Mouse (Mus musculus): Measurements from ENCODE around the gene Dock3. TPM values are rescaled to one million over a fixed set of nuclear protein-coding genes. Genes with fewer than 3 reads are reported as not detected.

The Dock3 gene
- polyA plus RNA-seq, 1 experiment = 0.40 TPM

DNA sequence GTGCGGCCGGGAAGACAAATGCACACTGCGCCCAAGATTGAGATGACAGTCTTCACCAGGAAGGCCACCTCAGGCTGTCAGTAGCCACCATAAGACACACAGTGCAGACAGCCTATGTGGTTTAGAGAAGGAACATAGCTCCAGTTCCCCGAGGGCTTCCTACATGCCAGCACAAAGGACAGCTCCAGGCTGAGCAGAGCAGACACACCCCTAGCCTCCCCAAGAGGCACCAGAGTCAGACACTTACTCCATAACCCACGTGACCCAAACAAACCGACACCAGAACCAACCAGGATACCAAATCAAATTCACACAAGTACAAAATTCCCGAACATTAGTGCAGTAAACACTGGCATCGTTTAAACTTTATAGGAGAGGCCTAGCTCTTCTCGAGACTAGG, 342.4 kb downstream of the Dock3 start:
- Histone ChIP-seq H3K36me3 (ENCODE audit: control insufficient read depth, insufficient read depth) (peaks cover 5% of the 10 kb centered on the region), H3K79me2 (ENCODE audit: control insufficient read depth, insufficient read depth) (peaks cover 38% of the 10 kb centered on the region), H3K27me3 (ENCODE audit: control insufficient read depth, insufficient read depth, insufficient read length) (no peaks in the 10 kb centered on the region), H3K4me3 (no peak overlapping the region), H3ac (ENCODE audit: control insufficient read depth, insufficient read length) (no peak overlapping the region), H3K4me2 (ENCODE audit: low read depth) (no peak overlapping the region)
- peak; percentile 33 for TF ChIP-seq REST (IDR thresholded peaks at IDR 0.05; ENCODE audit: insufficient read depth, insufficient read length)
- no peak for TF ChIP-seq POLR2A (IDR thresholded peaks at IDR 0.05; ENCODE audit: insufficient read length, low read depth)

DNA sequence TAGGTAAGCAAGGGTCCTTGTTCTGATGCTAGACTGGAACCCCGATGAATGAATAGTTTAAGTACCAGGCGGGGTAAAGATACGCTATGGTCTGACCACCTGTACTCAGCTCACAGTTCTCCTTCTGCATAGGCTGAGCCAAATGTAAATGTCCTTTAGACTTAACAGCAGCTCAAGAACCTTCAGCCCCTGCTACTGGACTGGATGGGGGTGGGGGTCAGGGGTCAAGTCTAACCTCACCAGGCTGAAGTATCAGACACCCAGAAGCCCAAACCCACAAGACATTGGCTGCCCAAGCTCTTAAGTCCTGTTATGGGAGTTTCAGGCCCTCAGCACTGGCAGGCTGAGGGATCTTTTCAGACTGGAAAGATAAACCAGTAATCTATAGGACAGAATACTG, 343.4 kb downstream of the Dock3 start:
- Histone ChIP-seq H3K36me3 (ENCODE audit: control insufficient read depth, insufficient read depth) (peaks cover 5% of the 10 kb centered on the region), H3K4me3 (no peak overlapping the region)
- no peak for TF ChIP-seq POLR2A (IDR thresholded peaks at IDR 0.05; ENCODE audit: insufficient read length, low read depth)
- TF ChIP-seq TCF3 (IDR thresholded peaks at IDR 0.05; ENCODE audit: insufficient read length, low read depth) = no peak
- TF ChIP-seq POLR2AphosphoS2 (IDR thresholded peaks at IDR 0.05; ENCODE audit: insufficient read length, low read depth) = peak; percentile 17

DNA sequence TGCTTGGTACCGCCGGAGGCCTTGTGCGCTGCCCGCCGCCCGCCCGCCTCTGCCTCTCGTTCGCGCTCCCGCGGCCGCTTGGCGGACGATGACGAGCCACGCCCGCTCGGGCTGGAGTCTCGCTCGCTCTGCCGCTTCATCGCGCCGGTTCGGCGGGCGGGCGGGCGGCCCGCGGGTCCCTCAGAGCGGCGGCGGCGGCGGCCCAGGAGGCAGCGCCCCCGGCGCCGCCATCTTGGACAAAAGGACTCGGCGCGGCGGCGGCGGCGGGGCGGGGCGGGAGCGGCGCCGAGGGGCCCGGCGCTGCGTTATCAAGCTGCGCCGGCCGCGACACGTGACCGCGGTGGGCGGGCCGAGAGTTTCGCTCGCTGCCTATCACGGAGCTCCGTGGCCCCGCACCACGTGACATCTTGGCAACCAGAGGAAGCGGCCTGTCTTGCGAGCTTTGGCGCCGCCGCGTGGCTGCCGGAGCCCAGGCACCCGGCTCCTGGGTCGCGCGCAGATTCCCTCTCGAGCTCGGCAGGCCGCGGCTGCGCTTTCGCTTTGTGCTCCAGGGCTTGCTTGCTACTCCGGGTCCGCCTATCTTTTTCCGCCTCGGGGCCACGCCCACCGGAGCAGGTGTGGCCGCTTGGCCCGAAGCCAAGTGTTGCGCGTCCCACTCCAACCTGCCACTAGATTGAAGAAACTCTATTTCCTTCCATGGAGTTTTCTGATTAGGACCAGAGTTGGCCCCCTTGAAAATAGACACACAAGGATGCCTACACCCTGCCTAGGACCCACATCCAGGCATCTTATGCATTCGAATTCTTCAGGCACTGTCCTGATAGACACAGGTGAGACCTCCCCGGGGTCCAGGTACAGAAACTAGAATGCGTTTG, 344.6 kb downstream of the Dock3 start, which contains the start of gene Rbm15b:
Rbm15b (minus strand) TSS at position 601 of the 875 bp plus-strand sequence.
- peak within 1 kb of the TSS; percentile 77 for H3K4me2 ChIP-seq (ENCODE audit: low read depth)
- peak within 1 kb of the TSS; percentile 35 for H3K4me3 ChIP-seq
- H3ac ChIP-seq (ENCODE audit: control insufficient read depth, insufficient read length) = peak within 1 kb of the TSS; percentile 98
- H3K79me2 ChIP-seq (ENCODE audit: control insufficient read depth, insufficient read depth) = peaks cover 53% of the 10 kb centered on the region
- H3K27me3 ChIP-seq (ENCODE audit: control insufficient read depth, insufficient read depth, insufficient read length) = no peaks in the 10 kb centered on the region
- TF ChIP-seq SRF (IDR thresholded peaks at IDR 0.05; ENCODE audit: control insufficient read depth, insufficient read length, low read depth) (no peak), MAX (IDR thresholded peaks at IDR 0.05; ENCODE audit: low read depth) (no peak), POLR2AphosphoS2 (IDR thresholded peaks at IDR 0.05; ENCODE audit: insufficient read length, low read depth) (peak; percentile 97), MYOG (IDR thresholded peaks at IDR 0.05; ENCODE audit: control insufficient read depth in 1 of 3, insufficient read depth in 1 of 3, insufficient read length in 2 of 3, low read depth in 2 of 3) (peak in 1 of 3 experiments; percentile 26), USF1 (IDR thresholded peaks at IDR 0.05; ENCODE audit: low read depth) (peak; percentile 96), POLR2A (IDR thresholded peaks at IDR 0.05; ENCODE audit: insufficient read length, low read depth) (peak; percentile 47), MYOD1 (IDR thresholded peaks at IDR 0.05; ENCODE audit: control insufficient read depth in 1 of 3, insufficient read length in 2 of 3, low read depth in 2 of 3) (peak in 1 of 3 experiments; percentile 37), TCF12 (IDR thresholded peaks at IDR 0.05; ENCODE audit: insufficient read depth, poor library complexity, severe bottlenecking) (no peak), CEBPB (IDR thresholded peaks at IDR 0.05; ENCODE audit: insufficient read depth, poor library complexity, severe bottlenecking) (no peak)
- peaks cover 5% of the 10 kb centered on the region for H3K36me3 ChIP-seq (ENCODE audit: control insufficient read depth, insufficient read depth)

More for the DNA sequence above, 343.4 kb downstream of the Dock3 start:
- H3K27me3 ChIP-seq (ENCODE audit: control insufficient read depth, insufficient read depth, insufficient read length) = no peaks in the 10 kb centered on the region
- H3K4me2 ChIP-seq (ENCODE audit: low read depth) = no peak overlapping the region
- peaks cover 48% of the 10 kb centered on the region for H3K79me2 ChIP-seq (ENCODE audit: control insufficient read depth, insufficient read depth)
- H3ac ChIP-seq (ENCODE audit: control insufficient read depth, insufficient read length) = no peak overlapping the region

DNA sequence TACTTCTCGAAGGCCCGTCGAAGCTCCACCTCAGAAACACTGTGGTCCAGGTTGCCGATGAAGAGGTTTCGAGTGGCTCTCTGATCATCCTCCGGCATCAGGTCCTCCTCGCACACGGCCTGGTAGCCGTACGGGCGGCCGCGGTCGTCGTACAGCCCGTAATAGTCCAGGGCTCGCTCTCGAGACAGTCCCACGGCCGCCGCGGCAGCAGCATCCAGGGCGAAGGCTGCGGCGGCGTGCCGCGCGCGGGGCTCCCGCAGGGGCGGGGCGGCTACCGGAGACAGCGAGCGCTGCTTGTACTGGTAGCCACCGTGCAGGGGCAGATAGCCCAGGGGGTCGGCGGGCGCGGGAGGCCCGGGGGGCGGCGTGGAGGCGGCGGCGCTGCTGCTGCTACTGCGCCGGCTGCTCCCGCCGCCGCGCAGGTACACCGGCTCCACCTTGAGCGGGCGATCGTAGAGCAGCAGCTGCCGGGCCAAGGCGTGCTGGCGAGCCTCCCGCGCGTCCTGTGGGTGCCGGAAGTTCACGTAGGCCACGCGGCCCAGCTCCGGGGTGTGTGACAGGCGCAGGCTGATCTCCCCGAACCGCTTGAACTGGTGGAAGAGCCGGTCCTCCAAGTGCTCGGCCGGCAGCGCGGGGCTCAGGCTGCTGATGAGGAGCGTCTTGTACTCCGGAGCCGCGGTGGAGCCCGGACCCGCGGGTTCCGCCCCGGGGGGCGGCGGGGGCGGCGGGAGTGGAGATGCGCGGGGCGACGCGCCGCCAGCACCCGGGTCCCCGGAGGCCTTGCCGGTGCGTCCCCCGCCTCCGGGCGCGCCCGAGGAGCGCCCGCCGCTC, 345.6 kb downstream of the Dock3 start:
- Histone ChIP-seq H3K36me3 (ENCODE audit: control insufficient read depth, insufficient read depth) (peaks cover 5% of the 10 kb centered on the region), H3K79me2 (ENCODE audit: control insufficient read depth, insufficient read depth) (peaks cover 48% of the 10 kb centered on the region), H3K27me3 (ENCODE audit: control insufficient read depth, insufficient read depth, insufficient read length) (no peaks in the 10 kb centered on the region), H3K4me2 (ENCODE audit: low read depth) (peak overlapping the region; percentile 90), H3K4me3 (peak overlapping the region; percentile 35), H3ac (ENCODE audit: control insufficient read depth, insufficient read length) (peak overlapping the region; percentile 98)
- TF ChIP-seq MYOG (IDR thresholded peaks at IDR 0.05; ENCODE audit: control insufficient read depth in 1 of 3, insufficient read depth in 1 of 3, insufficient read length in 2 of 3, low read depth in 2 of 3) = no peak
- peak in 1 of 3 experiments; percentile 50 for TF ChIP-seq MYOD1 (IDR thresholded peaks at IDR 0.05; ENCODE audit: control insufficient read depth in 1 of 3, insufficient read length in 2 of 3, low read depth in 2 of 3)
- TF ChIP-seq POLR2A (IDR thresholded peaks at IDR 0.05; ENCODE audit: insufficient read length, low read depth) = peak; percentile 32

DNA sequence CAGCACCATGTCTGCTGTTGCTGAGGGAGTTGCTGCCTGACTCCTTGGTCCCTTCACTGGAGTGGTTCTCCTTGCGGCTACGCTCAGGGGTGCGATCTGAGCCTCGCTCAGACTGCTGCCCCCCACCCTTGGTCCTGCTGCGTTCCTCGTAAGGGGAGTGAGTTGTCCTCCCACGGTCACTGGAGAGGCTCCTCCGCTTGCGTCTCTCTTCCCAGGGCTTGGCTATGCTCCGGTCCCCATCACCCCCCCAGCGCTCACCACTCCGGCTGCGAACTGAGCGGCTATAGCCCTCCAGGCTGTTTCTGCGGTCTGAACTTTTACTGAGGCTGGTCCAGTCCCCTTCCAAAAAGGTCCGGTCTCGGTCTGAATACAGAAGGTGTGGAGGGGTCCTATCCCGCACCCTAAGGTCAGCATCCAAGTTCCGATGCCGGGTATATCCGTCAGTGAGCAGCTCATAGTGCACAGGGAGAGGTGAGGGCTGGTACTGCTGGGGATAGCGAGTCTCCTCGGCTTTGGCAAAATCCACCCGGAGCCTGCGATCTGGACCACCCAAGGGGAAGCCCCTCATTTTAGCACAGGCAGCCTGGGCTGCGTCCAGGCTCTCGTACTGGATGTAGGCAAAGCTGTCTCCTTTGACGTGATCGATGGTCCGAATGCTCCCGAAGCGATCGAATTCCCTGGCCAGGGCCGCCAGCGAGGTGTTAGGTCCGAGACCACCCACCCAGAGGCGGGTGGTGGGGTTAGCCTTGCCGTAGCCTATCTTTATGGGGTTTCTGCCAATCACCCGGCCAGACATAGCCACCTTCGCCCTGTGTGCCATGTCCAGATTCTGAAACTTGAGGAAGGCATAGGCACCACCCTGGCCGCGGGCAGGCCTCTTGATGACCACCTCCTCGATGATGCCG, 346.5 kb downstream of the Dock3 start:
- H3K27me3 ChIP-seq (ENCODE audit: control insufficient read depth, insufficient read depth, insufficient read length) = no peaks in the 10 kb centered on the region
- peaks cover 7% of the 10 kb centered on the region for H3K36me3 ChIP-seq (ENCODE audit: control insufficient read depth, insufficient read depth)
- peaks cover 39% of the 10 kb centered on the region for H3K79me2 ChIP-seq (ENCODE audit: control insufficient read depth, insufficient read depth)
- H3K4me2 ChIP-seq (ENCODE audit: low read depth) = peak overlapping the region; percentile 90
- H3ac ChIP-seq (ENCODE audit: control insufficient read depth, insufficient read length) = peak overlapping the region; percentile 98
- TF ChIP-seq TCF3 (IDR thresholded peaks at IDR 0.05; ENCODE audit: insufficient read length, low read depth) = no peak
- TF ChIP-seq REST (IDR thresholded peaks at IDR 0.05; ENCODE audit: insufficient read depth, insufficient read length) = no peak
- no peak for TF ChIP-seq TCF12 (IDR thresholded peaks at IDR 0.05; ENCODE audit: insufficient read depth, poor library complexity, severe bottlenecking)
- TF ChIP-seq POLR2AphosphoS2 (IDR thresholded peaks at IDR 0.05; ENCODE audit: insufficient read length, low read depth) = no peak
- no peak for TF ChIP-seq E2F4 (IDR thresholded peaks at IDR 0.05; ENCODE audit: insufficient read depth)
- TF ChIP-seq CEBPB (IDR thresholded peaks at IDR 0.05; ENCODE audit: insufficient read depth, poor library complexity, severe bottlenecking) = no peak
- no peak for TF ChIP-seq POLR2A (IDR thresholded peaks at IDR 0.05; ENCODE audit: insufficient read length, low read depth)
- no peak for TF ChIP-seq MYOG (IDR thresholded peaks at IDR 0.05; ENCODE audit: control insufficient read depth in 1 of 3, insufficient read depth in 1 of 3, insufficient read length in 2 of 3, low read depth in 2 of 3)
- TF ChIP-seq USF1 (IDR thresholded peaks at IDR 0.05; ENCODE audit: low read depth) = no peak
- no peak for TF ChIP-seq SRF (IDR thresholded peaks at IDR 0.05; ENCODE audit: control insufficient read depth, insufficient read length, low read depth)
- TF ChIP-seq MYOD1 (IDR thresholded peaks at IDR 0.05; ENCODE audit: control insufficient read depth in 1 of 3, insufficient read length in 2 of 3, low read depth in 2 of 3) = no peak
- TF ChIP-seq MAX (IDR thresholded peaks at IDR 0.05; ENCODE audit: low read depth) = no peak
- H3K4me3 ChIP-seq = peak overlapping the region; percentile 35
